Mouse (Mus musculus) gastrocnemius, postnatal 10 days (tissue): ENCODE data around the gene Wdcp. TPM values are rescaled to one million over a fixed set of nuclear protein-coding genes. Genes with fewer than 3 reads are reported as not detected.
"Not testable (repeated sequence)": the region's sequence is repeated elsewhere in the genome, so short reads cannot be mapped to it uniquely, and the experiment has no call there.

Experiments used
- DNase-seq: peaks from one replicate; pipeline ENCODE4 v3.0.0; 2021; ENCODE audit warnings: mixed read lengths
- long read RNA-seq, 2 experiments: library from polyadenylated mRNA; stranded (forward); transcript quantifications; one replicate each; pipeline ENCODE4 v2.0.0; 2021
- total RNA-seq, 2 experiments: library from RNA; stranded (reverse); gene quantifications; 2 replicates each; pipeline ENCODE4 v1.2.3; 2021

The Wdcp gene
- total RNA-seq: 1 to 10 TPM; 4.8 to 6.0 TPM
- long read RNA-seq, experiment 1, partial matches to known transcripts: 0 of 1 reads
- long read RNA-seq, experiment 1, other reads (novel, unspliced or antisense): 0 of 1 reads
- long read RNA-seq, experiment 2, partial matches to known transcripts: 0 of 1 reads
- long read RNA-seq, experiment 2, other reads (novel, unspliced or antisense): 1 of 1 reads

DNA sequence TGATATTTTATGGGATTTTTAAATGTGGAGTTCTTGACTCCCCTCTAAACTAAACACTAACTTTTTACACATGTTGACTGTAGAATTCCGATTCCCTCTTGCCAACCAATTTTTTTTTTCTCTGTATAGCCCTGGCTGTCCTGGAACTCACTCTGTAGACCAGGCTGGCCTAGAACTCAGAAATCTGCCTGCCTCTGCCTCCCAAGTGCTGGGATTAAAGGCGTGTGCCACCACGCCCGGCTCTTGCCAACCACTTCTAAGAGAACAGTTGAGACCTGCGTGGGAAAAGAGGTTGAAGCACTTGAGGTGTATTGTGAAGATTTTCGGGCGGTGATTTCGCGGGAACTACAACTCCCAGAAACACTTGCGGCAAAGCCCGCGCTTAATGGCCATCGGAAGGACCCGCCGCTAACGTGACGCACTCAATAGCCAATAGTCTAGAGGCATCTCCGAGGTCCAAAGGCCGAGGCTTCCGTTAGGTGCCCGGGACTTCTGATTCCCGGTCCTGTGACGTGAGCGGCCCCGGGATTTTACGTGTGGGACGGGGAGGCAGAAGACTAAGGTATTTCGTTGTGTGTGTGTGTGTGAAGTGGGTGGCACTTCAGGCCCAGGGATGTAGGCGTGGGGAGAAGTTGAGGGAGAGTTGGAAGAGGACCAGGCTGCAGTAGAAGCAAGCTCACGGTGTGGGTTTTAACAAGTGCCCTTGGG lies at the start of gene Wdcp:
TSS of gene Wdcp (plus strand) at position 414 of the 708 bp plus-strand sequence.
- peak; percentile 80 for DNase-seq

DNA sequence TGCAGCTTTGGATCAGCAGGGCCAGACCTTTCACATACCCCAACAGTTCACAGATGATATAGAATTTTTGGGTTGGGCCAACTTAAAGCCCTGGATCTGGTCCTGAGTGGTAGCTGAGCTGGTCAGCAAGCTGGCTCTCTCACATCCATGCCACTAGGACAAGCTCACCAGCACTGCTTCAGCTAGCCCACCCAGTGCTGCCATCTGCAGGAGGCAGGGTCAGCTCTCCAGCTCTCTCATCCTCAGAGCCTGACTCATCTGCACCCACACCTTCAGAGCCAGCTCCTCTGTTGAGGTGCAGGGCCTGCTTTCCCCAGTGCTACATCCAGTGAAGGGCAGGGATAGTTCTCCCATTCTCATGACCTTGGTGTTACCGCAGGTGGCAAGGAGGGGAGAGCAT lies 49.4 kb upstream of the Wdcp start:
- DNase-seq: peak; percentile 27

DNA sequence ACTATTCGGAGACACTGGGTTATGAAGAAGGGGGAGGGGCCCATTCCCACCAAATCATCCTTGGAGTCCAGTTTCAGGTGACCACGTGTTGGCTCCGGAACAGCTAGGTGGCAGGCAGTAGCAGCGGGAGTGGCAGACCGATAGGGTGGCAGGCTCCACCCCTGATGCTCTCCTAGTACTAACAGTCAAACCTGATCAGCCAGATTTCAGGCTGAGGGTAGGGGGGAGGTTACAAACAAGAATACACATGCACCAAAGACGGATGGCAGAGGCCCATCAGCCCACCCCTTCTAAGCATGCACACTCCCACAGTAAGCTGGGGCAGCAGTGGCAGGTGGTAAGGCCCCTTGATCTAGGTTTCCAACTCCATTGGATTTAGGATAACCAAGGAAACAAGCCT lies 45.6 kb upstream of the Wdcp start:
- DNase-seq: not testable (repeated sequence)

DNA sequence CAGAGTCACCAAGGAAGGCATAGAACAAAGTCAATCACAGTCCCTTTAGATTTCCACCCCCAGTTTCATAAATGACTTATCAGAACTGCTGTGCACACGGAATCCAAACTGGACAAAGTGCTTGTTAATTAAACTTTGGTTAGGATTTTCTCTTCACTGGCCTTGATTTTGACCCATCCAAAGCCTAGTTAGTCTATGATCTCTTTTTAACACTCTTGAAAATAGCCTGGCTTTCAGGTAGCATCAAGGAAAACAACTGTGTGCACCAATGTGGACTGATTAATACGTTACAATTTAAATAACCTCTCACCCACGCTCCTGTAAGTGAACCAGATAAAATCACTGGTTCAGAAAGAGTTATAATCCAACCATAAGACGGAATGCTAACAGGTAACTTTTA lies 32.1 kb upstream of the Wdcp start:
- no peak for DNase-seq

DNA sequence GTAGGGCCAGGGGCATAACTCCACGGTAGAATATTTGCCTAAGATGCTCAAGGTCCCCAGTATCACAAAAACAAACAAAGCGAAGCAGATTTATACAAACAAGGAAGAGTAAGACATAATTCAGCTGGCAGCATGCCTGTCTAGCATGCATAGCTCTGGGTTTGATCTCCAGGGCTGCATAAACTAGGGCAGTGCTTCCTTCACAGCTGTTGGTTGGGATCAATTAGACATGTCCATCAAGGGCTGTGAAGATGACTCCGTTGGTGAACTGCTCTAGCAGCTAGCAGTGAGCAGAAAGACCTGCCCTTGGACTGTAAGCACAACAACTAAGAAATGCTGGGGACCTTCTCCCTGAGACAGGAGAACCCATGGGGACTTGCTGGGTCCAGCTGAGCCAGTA lies 31.4 kb upstream of the Wdcp start:
- no peak for DNase-seq

DNA sequence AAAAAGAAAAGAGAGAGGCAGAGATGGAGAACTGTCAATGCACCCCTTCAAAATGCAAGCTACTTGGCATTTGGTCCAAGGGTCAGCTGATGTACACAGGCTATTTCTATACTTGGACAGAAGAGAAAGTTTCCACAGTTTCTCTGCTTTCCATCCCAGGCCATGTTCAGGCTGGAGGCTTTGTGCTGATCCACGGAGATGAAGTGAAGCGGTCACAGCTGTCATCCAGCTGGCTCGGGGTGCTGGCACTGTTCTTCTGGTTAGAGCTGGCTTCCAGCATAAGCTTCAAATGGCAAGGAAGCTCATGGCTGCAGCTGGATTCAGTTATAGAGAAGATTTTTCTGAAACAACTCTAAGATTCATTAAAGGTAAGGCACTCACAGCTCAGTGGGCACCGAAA lies 29.5 kb upstream of the Wdcp start:
- DNase-seq: peak; percentile 66

DNA sequence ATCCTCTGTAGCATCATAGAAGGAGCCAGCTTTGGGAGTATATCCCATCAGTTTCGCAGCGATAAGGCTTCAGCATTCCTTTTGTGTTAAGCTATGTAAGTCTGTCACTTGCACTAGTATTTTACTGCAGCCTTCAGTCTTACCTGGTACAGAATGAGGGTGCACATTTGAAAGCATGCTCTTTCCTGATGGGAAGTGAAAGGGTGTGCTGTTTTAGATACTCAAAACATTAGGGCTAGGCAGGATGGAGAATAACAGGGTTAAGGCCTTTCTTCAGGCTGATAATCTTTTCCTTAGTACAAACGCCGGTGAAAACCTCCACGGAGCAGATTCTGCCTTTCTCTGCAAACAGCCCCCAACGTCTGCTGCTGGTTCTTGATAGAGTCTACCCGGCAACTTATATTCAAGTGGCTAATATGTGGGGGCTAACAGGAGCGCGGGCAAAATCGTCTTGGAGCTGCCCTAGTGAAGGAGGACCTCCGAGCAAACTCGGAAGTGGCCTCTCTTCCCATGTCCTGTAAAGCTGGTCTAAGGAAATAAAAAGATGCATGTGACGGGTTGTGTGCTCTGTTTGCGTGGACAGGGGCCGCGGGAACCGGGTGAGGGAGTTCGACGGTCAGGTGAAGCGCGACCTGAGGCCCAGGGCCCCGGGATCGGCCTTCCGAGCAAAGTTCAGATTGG lies 26.3 kb upstream of the Wdcp start:
- DNase-seq: no peak

DNA sequence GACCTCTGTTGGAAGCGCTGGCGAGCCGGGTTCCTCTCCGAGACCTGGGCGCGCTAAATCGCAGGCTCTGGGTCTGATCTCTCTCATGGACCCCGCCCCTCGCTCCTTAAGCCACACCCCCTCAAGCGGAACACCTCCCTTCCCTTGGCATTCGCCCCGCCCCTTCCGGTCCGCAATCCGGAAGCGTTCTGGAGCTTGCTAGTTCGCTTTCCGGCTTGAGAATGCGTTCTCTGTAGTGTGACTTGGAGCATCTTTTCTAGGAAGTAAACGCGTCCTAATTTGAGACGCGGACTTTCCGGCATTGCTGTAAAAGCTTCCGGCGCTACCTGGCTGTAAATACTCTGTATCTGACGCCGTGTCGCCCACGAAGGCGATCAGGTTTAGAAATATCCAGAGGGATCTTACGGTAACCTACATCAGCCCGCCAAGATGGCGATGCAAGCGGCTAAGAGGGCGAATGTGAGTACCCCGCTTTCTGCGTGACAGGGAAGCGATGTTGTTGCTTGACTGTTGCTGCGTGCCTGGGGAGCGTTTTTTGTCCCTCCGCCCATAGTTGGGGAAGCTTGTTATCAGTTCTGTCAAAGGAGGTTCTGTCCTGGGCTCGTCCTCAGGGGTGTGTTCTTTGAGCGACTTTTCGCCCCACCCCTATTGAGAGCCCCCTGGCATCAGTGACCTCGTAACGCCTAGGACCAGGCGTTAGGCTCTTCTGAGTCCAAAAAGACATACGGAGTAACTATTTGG lies 25.6 kb upstream of the Wdcp start, which contains the start of gene Sf3b6:
TSS of gene Sf3b6 (plus strand) at position 184 of the 741 bp plus-strand sequence.
- DNase-seq: peak; percentile 99

DNA sequence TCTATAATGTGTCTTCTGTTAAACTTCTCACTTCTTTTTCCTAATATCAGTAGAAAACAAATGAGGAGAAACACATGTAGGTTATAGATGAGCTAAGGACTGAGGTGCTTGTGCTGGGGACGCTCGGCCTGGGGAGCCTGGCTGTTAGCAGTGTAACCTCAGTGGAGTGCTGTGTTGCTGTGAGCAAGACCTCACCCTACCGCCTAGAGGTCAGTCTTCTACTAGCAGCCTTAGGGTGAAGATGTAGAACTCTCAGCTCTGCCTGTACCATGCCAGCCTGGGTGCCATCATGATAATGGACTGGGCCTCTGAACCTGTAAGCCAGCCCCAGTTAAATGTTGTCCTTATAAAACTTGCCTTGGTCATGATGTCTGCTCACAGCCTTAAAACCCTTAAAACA lies 15.8 kb upstream of the Wdcp start:
- DNase-seq: no peak

DNA sequence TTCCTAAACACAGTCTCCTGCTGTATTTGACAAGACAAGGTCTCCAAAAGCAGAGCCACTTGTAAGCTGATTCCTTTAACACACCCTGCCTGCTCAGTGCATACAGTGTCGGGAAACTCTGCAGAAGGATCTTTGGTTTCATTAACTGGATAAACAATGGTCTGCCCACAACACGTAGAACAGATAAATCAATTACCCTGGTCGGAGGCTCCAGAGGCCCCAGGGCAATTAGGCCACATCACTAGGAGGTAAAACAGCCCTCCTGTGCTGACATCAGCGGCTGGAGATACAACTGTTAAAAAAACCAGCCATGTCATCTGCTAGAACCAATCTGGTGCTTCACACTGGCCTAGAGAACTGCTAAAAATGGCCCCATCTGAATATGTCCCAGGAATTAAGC lies 6.1 kb upstream of the Wdcp start:
- DNase-seq: no peak

DNA sequence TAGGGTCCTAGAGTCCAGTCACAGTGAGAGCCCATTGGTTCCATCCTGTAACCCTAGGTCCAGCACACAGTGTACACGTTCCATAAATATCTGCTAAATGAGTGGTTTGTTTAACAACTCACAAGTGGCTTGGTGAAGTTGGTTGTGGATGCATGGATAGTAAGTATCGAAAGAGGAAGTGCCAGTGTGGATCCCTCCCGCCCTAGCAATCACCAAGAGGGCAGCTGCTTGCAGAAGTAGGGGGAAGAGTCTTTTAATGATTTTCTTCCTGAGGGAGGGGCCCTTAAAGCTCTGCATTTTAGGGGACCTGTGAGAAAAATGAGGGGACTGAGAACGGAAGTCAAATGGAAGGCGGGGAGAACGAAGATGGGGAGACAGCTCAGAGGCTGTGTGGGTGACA lies 3.1 kb upstream of the Wdcp start:
- no peak for DNase-seq

DNA sequence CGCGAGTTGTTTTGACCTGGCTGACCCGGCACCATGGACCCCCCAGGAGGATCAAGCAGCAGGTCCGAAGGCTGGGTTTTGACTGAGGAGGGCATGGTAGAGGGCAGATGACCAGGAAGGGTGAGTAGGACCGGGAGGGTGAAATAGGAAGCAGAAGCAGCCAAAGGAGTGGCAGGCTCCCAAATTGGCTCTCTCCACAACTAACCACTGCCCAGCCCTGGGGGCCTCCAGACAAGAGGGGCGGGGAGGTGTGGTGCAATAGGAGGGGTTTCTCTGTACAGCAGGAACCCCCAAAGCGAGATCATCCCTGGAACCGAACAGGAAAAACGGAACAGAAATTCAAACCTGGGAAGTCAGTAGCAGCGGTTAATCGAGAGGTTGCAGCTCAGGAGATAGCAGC lies 2.4 kb upstream of the Wdcp start:
- DNase-seq: no peak

DNA sequence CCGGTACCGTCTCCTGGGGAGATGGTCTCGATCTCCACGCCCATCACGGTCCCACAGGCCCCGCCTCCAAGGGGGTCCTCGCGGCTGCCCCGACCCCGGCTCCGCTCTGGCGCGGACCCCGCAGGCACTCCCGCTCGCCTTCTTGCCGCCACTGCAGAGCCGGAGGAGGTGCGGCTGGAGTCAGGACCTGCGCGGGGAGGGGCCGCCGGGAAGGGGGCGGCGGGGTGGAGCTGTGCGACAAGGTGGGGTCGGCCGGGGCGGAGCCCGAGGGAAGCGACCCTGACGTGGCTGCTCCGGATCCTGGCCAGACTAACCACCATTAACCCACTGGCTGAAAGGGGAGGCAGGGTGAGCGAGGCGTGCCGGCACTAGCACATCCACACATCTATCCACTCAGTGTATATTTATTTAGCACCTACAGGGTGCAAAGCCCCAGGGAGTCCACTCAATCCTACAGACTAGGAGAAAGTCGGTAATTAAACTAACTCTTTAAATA lies 1.7 kb upstream of the Wdcp start, which contains the start of gene Fkbp1b:
TSS of gene Fkbp1b (minus strand) at position 200 of the 496 bp plus-strand sequence.
- peak; percentile 44 for DNase-seq

DNA sequence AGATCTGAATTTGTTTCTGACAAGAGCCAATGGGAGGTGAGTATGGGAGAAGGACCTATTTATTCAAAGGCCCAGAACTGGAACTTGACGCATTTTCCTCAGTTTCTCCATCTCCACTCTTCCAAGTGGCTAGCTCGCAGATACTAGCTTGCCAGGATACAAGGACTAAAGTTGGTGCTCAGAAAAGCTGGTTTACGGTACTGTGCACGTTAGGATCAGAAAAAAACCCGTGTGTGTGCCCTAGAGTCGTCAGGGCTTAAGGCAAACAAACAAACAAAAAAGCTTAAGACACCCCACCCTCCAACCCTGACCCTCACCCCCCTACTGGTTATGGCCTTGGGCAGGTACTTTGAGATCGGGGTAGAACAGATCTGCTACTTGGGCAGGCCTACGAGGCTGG lies 647 bp upstream of the Wdcp start:
- DNase-seq: no peak

DNA sequence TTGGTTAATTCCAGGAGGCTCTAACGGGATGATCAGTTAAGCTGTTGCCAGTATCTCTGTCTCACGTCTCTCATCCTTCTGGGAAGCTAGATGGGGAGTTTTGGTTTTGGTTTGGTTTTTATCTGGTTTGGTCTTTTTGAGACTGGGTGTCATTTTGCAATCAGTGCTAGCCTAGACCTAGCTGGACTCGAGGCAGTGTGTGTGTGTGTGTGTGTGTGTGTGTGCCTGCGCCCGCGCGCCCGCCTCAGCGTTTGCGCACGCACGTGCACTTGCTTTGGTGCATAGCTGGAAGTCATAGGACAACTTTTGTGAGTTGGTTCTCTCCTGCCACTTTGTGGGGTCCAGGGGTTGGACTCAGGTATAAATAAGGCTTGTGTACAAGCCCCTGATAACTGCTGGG lies 638 bp downstream of the Wdcp start:
- DNase-seq: peak; percentile 39

DNA sequence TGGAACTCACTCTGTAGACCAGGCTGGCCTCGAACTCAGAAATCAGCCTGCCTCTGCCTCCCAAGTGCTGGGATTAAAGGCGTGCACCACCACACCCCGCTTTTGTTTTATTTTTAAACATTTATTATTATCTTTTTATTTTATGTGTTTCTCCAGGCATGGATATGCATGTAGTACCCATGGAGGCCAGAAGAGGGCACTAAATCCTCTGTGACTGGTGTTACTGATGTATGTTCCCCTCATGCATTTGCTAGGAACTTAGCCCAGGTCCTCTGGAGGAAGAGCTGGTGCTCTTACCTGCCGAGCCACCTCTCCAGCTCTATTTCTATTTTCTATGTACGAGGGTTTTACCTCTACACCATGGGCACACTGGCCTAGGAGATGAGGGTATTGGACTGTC lies 13.1 kb downstream of the Wdcp start:
- no peak for DNase-seq

DNA sequence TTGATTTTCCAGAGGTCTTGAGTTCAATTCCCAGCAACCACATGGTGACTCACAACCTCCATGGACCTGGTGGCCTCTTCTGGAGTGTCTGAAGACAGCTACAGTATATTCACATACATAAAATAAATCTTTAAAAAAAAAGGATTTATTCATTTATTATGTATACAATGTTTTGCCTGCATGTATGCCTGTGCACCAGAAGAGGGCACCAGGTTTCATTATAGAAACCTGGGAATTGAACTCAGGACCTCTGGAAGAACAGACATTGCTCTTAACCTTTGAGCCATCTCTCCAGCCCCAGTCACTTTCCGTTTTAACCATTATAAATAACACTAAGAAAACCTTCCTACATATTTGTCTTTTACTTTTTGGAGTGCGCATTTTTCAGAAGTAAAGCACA lies 13.7 kb downstream of the Wdcp start:
- DNase-seq: no peak

DNA sequence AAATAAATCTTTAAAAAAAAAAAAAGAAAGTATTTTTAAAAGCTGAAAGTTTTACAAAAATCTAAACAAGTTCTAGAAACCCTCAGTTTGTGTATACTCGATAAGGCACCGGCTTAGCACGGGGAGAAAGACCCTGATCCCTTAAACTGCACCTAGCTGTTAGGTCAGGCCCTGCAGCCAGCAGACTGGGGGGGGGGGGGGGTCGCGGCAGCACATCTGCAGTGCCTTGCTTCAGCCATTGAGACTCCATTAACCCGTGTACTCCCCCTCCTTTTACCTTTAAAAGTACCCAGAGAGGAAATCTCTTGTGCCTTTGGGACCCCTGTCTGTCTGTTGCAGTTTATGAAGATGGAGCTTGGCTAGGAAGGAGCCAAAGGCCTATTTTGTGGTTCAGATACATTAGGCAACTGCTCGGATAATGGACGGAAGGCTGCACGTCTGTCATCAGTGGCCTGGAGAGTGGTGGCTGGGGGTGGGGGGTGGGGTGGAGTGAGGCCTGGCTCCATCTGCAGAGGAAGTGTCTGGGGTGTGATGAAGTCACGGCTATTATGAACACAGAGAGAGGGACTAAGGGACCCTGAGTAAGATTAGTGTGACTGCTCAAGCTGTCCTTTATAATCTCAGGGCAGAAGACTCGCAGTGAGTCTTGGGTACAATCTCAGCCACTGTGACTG lies 16.3 kb downstream of the Wdcp start:
- peak; percentile 1 for DNase-seq

DNA sequence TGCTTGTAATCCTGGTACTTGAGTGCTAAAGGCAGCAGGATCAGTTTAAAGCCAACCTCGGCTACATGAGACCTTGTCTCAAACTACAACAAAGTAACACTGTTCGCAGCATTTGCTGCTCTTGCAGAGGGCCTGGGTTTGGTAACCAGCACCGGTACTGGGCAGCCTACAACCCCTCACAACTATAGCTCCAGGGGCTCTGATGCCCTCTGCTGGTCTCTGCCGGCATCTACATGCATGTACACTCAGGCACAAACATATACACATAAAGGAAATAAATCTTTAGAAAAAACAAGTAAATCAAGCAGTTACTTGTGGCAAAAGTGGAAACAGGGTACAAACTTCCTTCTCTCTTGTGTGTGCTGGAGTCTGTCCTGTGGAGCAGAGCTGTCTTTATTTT lies 19.6 kb downstream of the Wdcp start:
- DNase-seq: no peak

DNA sequence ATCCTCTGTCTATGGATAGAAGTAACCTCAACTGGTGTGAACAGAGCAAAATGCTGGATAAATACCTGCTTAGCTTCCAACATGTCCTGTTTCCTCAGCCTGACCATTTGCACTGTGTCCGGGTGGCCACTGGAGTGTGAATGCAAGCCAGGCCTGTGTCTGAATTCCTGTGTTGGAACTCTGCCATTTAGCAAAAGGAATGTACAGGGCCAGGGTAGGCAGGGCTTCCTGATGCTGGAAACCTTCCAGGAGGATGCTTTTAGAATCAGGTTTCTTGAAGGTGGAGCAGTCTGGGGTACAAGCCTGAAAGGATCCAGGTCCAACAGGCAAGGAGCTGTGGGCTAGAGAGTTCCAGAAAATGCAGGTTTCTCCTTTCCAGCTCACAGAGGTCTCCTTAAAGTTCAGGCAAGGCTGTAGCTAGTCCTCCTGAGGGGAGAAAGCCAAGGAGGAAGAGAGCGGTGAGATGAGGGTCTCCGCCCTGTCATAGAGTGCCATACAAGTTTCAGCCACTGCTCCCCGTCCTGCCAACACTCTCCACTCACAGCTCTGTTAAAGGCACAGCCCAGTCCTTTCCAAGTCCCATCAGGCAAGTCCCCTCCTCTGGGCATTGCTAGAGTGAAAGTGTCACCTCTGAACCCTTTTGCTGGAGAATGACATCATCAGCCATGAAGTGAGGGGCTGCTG lies 20.7 kb downstream of the Wdcp start:
- DNase-seq: no peak

DNA sequence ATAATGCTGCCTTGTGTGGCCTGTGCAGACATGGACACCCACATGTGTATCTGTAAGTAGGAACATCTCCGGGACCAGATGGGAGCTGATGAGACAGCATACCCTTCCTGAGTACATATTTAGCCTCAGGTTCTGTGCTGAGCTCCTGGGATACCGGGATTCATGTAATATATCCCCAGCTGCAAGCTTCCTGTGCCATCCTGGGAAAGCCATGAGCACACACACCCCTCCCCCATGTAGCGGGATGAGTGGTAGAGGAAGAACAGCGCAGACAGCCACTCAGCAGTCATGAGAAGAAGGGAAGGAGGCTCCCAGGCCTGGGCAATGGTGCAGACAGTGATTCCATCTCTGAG lies 21.2 kb downstream of the Wdcp start:
- DNase-seq: no peak

DNA sequence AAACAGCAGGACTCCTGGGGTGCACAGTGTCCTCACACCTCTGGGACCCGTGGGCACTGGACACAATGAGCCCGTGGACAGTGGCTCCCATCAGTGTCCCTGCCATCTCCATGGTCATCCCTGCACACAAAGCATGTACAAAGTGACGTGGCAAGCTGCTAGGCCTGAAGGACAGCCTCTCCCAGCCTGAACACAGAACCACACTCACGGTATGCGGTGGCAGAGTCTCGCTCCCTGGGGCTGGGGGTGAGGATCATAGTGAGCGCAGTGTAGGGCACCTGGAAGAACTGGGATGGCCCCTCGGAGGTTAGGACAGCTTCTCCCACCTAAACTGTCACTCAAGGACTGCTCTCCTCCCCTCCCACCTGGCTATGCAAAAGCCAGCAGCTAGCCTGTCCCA lies 25.8 kb downstream of the Wdcp start:
- DNase-seq: no peak
